Mouse (Mus musculus): Measurements from ENCODE around the gene Eci3.

- TF ChIP-seq CTCF (IDR thresholded peaks at IDR 0.05; ENCODE audit: low read depth, low read length): no peak
- no peak for TF ChIP-seq POLR2A (IDR thresholded peaks at IDR 0.05; ENCODE audit: extremely low read depth, insufficient read depth, low read length)
Measured at GRCm38 (mm10) chr13:34914614-34915013, 49.0 kb downstream of the Eci3 start.
